Mouse (Mus musculus): Measurements from ENCODE around the gene Gal3st2b. TPM values are rescaled to one million over a fixed set of nuclear protein-coding genes. Genes with fewer than 3 reads are reported as not detected.
"Not testable (repeated sequence)": the region's sequence is repeated elsewhere in the genome, so short reads cannot be mapped to it uniquely, and the experiment has no call there.

Gal3st2b gene
- total RNA-seq, 2 experiments from 2014 or later: not detected

- not testable (repeated sequence) for ATAC-seq (replicated peaks; ENCODE audit: low FRiP score, poor library complexity, severe bottlenecking)
Measured at GRCm38 (mm10) chr1:93970797-93971196, 52.7 kb downstream of the Gal3st2b start.

- not testable (repeated sequence) for ATAC-seq (replicated peaks; ENCODE audit: low FRiP score, poor library complexity, severe bottlenecking)
Measured at GRCm38 (mm10) chr1:93975764-93976163, 57.7 kb downstream of the Gal3st2b start.

DNA sequence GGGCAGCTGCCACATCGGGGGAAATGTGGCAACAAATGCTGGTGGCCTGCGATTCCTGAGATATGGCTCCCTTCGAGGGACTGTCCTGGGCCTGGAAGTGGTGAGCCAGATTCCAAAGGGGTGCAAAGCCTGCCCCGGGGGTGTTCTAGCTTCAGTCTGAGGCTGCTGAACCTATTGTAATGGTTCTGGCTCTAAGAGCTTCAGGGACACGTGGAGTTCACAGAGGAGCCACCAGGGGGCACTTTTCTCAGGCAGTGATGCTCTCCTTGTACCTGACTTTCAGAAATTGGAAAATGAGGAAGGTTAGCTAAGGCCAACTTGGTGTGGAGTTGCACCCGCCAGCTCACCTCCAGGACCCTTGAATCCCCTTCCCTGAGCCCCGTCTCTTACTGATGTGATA is 60.2 kb downstream of the Gal3st2b start:
- ATAC-seq (replicated peaks; ENCODE audit: low FRiP score, poor library complexity, severe bottlenecking): peak; percentile 81

DNA sequence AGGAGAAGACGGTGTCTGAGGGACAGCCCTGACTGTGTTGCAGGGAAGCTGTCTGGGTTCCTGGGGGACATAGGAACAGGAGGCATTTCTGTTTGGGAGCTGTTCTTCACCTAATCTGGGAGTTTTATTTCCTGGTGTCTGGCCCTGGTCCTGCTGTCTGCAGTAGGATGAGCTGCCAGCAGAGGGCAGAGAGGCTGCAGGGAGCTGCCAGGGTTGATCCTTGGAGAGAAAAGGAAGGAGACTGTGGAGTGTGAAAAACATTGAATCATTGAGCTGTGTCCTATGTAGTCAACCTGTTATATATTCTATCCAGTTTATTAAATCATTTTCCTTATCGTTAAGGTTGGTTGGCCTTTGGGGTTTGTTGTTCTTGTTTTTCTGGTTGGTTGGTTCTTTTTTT is 62.8 kb downstream of the Gal3st2b start:
- not testable (repeated sequence) for ATAC-seq (replicated peaks; ENCODE audit: low FRiP score, poor library complexity, severe bottlenecking)

- ATAC-seq (replicated peaks; ENCODE audit: low FRiP score, poor library complexity, severe bottlenecking): no peak
Measured at GRCm38 (mm10) chr1:93986167-93986566, 68.1 kb downstream of the Gal3st2b start.

DNA sequence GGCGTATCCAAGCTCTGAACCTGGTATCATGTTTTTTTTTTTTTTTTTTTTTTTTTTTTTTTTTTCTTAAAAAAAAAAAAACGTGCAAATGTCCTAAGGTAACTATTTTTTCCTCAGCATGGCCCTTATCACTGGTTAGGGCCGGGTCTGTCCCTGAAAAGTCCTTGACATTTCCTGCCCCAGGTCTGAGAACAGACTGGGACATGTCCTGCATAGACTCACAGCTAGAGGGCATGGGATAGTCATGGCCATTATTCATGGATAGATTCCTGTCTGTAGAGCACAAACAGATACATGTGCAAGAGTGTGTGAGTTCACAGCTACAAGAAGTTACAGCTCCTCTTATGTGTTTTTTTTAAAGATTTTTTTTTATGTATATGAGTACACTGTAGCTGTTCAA is 70.7 kb downstream of the Gal3st2b start:
- ATAC-seq (replicated peaks; ENCODE audit: low FRiP score, poor library complexity, severe bottlenecking): no peak

GRCm38 (mm10) chr1:93990209-93990608 is 72.1 kb downstream of the Gal3st2b start, which contains the start of gene Gal3st2c:
Gene Gal3st2c, plus strand, starts transcription at chr1:93990509.
- not testable (repeated sequence) for ATAC-seq (replicated peaks; ENCODE audit: low FRiP score, poor library complexity, severe bottlenecking)

DNA sequence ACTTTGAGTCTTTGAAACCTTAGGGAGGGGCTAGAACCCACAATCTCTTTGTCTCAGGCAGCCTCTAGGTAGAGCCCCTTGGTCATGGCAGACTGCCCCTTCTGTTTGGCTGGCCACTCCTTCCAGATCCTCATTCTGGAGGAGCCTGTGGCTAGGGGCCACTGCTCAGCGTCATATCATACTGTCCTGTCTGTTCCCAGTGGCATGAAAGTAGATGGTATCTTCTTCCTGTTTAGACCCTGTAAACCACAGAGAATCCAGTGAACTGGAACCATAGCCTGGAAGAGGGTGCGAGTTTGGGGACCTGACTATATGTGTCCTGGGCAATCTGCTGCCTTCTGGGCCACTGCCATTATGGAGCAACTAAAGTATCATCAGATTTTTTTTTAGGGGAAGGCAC is 73.0 kb downstream of the Gal3st2b start:
- not testable (repeated sequence) for ATAC-seq (replicated peaks; ENCODE audit: low FRiP score, poor library complexity, severe bottlenecking)

DNA sequence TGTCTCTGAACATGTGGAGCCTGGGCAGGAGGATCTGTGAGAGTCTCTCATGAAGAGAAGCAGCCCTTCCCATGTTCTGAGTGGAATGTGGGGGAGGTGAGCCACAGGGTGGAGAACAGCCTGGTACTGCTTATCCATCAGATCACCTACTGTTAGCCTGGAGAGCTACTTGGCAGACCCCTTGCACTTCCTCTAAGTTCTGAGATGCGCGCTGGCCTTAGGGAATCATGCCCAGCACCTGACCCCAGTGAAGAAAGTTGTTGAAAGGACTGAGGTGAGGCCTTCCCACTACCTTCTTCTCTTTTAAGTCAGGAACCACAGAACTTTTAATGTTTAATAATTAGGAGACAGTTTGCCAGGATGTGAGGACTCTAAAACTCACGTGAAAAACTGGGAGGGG is 73.4 kb downstream of the Gal3st2b start:
- not testable (repeated sequence) for ATAC-seq (replicated peaks; ENCODE audit: low FRiP score, poor library complexity, severe bottlenecking)

Other genes starting within 250 kb of the Gal3st2b start
- not detected in 2 replicates for gene Bok, start 232.7 kb upstream of the Gal3st2b start, total RNA-seq (2015; ENCODE audit: low replicate concordance)
- not detected in 2 replicates for gene Bok, start 232.7 kb upstream of the Gal3st2b start, total RNA-seq (2017; ENCODE audit: low replicate concordance)
- 67.8 and 91.4 TPM in 2 replicates for gene Atg4b, start 166.8 kb upstream of the Gal3st2b start, total RNA-seq (2015; ENCODE audit: low replicate concordance)
- gene Atg4b, start 166.8 kb upstream of the Gal3st2b start, total RNA-seq (2017; ENCODE audit: low replicate concordance): 116 and 166 TPM in 2 replicates
- 1.1 and 30.6 TPM in 2 replicates for gene Thap4, start 163.4 kb upstream of the Gal3st2b start, total RNA-seq (2015; ENCODE audit: low replicate concordance)
- 3.1 and 14.1 TPM in 2 replicates for gene Thap4, start 163.4 kb upstream of the Gal3st2b start, total RNA-seq (2017; ENCODE audit: low replicate concordance)
- gene Dtymk, start 116.4 kb upstream of the Gal3st2b start, total RNA-seq (2015; ENCODE audit: low replicate concordance): 135 and 183 TPM in 2 replicates
- 123 and 140 TPM in 2 replicates for gene Dtymk, start 116.4 kb upstream of the Gal3st2b start, total RNA-seq (2017; ENCODE audit: low replicate concordance)
- gene Ing5, start 114.3 kb upstream of the Gal3st2b start, total RNA-seq (2015; ENCODE audit: low replicate concordance): 10.5 and 18.4 TPM in 2 replicates
- gene Ing5, start 114.3 kb upstream of the Gal3st2b start, total RNA-seq (2017; ENCODE audit: low replicate concordance): 23.2 and 41.9 TPM in 2 replicates
- gene D2hgdh, start 93.4 kb upstream of the Gal3st2b start, total RNA-seq (2015; ENCODE audit: low replicate concordance): 4.0 and 18.4 TPM in 2 replicates
- 5.6 and 10.1 TPM in 2 replicates for gene D2hgdh, start 93.4 kb upstream of the Gal3st2b start, total RNA-seq (2017; ENCODE audit: low replicate concordance)
- not detected in 2 replicates for gene Gal3st2, start 57.0 kb upstream of the Gal3st2b start, total RNA-seq (2015; ENCODE audit: low replicate concordance)
- gene Gal3st2, start 57.0 kb upstream of the Gal3st2b start, total RNA-seq (2017; ENCODE audit: low replicate concordance): not detected in 2 replicates
- not detected in 2 replicates for gene Gal3st2c, start 72.2 kb downstream of the Gal3st2b start, total RNA-seq (2015; ENCODE audit: low replicate concordance)
- gene Gal3st2c, start 72.2 kb downstream of the Gal3st2b start, total RNA-seq (2017; ENCODE audit: low replicate concordance): not detected in 2 replicates
- gene Neu4, start 102.1 kb downstream of the Gal3st2b start, total RNA-seq (2015; ENCODE audit: low replicate concordance): not detected in 2 replicates
- not detected in 2 replicates for gene Neu4, start 102.1 kb downstream of the Gal3st2b start, total RNA-seq (2017; ENCODE audit: low replicate concordance)
- not detected in 2 replicates for gene Pdcd1, start 134.2 kb downstream of the Gal3st2b start, total RNA-seq (2015; ENCODE audit: low replicate concordance)
- 1.3 TPM in 1 of 2 replicates, not detected in the other for gene Pdcd1, start 134.2 kb downstream of the Gal3st2b start, total RNA-seq (2017; ENCODE audit: low replicate concordance)